Mouse (Mus musculus) embryonic fibroblast, embryonic 13.5 days (primary cell): ENCODE measurements at regions not wholly inside any gene's neighbourhood (a gene's known extent, or its start where the extent isn't known, plus 50 kb on each side); places are given as distances from the start of the nearest gene placed in this dataset.

Source experiments
- H3K27ac ChIP-seq: 2 replicates; pipeline ENCODE4 v1.5.1; 2012; ENCODE audit warnings: low read length, control low read depth, inconsistent platforms; ENCODE audit not compliant: insufficient read depth
- H3K4me1 ChIP-seq: 2 replicates; pipeline ENCODE4 v1.6.1; 2011; ENCODE audit warnings: low read length; ENCODE audit not compliant: control insufficient read depth, insufficient read depth
- H3K4me3 ChIP-seq: 2 replicates; pipeline ENCODE4 v1.5.1; 2011; ENCODE audit warnings: mild to moderate bottlenecking, control low read depth, low read length; ENCODE audit not compliant: insufficient read depth
- CTCF ChIP-seq: IDR thresholded peaks from 2 replicates; pipeline ENCODE4 v1.5.1; 2011; ENCODE audit warnings: mild to moderate bottlenecking, control low read depth, low read length, moderate library complexity, borderline replicate concordance; ENCODE audit not compliant: insufficient read depth
- POLR2A ChIP-seq: IDR thresholded peaks from 2 replicates; pipeline ENCODE4 v1.6.1; 2011; ENCODE audit warnings: low read depth, mild to moderate bottlenecking, control low read depth, low read length, moderate library complexity

GRCm38 (mm10) chr15:62104653-62105052 lies 1181.8 kb upstream of the A1bg start:
- no peak for TF ChIP-seq POLR2A
- TF ChIP-seq CTCF, result no peak
- Histone ChIP-seq H3K4me3 (no peak overlapping the region), H3K4me1 (peaks cover 26% of the 10 kb centered on the region), H3K27ac (no peak overlapping the region; the same call in 1 of the 2 replicates)

- Histone ChIP-seq H3K4me1 (peaks cover 15% of the 10 kb centered on the region), H3K27ac (no peak overlapping the region), H3K4me3 (no peak overlapping the region)
- TF ChIP-seq POLR2A (no peak), CTCF (no peak)
These were observed 1176.9 kb upstream of the A1bg start for GRCm38 (mm10) chr15:62099683-62100082.

GRCm38 (mm10) chr15:62098791-62099660 lies 1176.2 kb upstream of the A1bg start:
- H3K4me1 ChIP-seq, result peaks cover 9% of the 10 kb centered on the region
- H3K4me3 ChIP-seq, result no peak overlapping the region
- H3K27ac ChIP-seq, result no peak overlapping the region
- TF ChIP-seq CTCF, result no peak
- no peak for TF ChIP-seq POLR2A

GRCm38 (mm10) chr15:62096778-62097177 lies 1174.0 kb upstream of the A1bg start:
- no peak overlapping the region for H3K4me3 ChIP-seq
- no peak for TF ChIP-seq CTCF
- TF ChIP-seq POLR2A, result no peak
- H3K4me1 ChIP-seq, result peaks cover 16% of the 10 kb centered on the region
- no peak overlapping the region for H3K27ac ChIP-seq

- H3K4me3 ChIP-seq, result no peak overlapping the region
- H3K27ac ChIP-seq, result no peak overlapping the region
- TF ChIP-seq CTCF (no peak), POLR2A (no peak)
- H3K4me1 ChIP-seq, result peaks cover 22% of the 10 kb centered on the region
These were observed 1172.4 kb upstream of the A1bg start for GRCm38 (mm10) chr15:62095198-62095597.

- TF ChIP-seq CTCF (no peak), POLR2A (no peak)
- H3K4me3 ChIP-seq, result no peak overlapping the region
- no peak overlapping the region for H3K27ac ChIP-seq
- peaks cover 19% of the 10 kb centered on the region for H3K4me1 ChIP-seq
These were observed 1170.9 kb upstream of the A1bg start for GRCm38 (mm10) chr15:62093672-62094071.

- Histone ChIP-seq H3K4me3 (no peak overlapping the region), H3K4me1 (peaks cover 17% of the 10 kb centered on the region), H3K27ac (no peak overlapping the region)
- no peak for TF ChIP-seq CTCF
- TF ChIP-seq POLR2A, result no peak
These were observed 1169.9 kb upstream of the A1bg start for GRCm38 (mm10) chr15:62092671-62093185.

GRCm38 (mm10) chr15:62091746-62092659 lies 1169.2 kb upstream of the A1bg start:
- Histone ChIP-seq H3K4me3 (no peak overlapping the region), H3K27ac (no peak overlapping the region), H3K4me1 (peaks cover 17% of the 10 kb centered on the region)
- TF ChIP-seq POLR2A (no peak), CTCF (no peak)

GRCm38 (mm10) chr15:62091144-62091543 lies 1168.3 kb upstream of the A1bg start:
- H3K4me3 ChIP-seq, result no peak overlapping the region
- no peak for TF ChIP-seq CTCF
- no peak for TF ChIP-seq POLR2A
- H3K27ac ChIP-seq, result no peak overlapping the region
- peaks cover 17% of the 10 kb centered on the region for H3K4me1 ChIP-seq
